Mouse (Mus musculus) C2C12 (cell line): Measurements from ENCODE around the gene Nfkbiz.

ENCODE experiments used
- CEBPB ChIP-seq: IDR thresholded peaks from one replicate; pipeline ENCODE4 v1.6.1; 2011; ENCODE audit warnings: low read depth, mild to moderate bottlenecking, control low read depth, moderate library complexity
- CTCF ChIP-seq: IDR thresholded peaks from one replicate; pipeline ENCODE4 v1.5.1; 2011; ENCODE audit not compliant: control insufficient read depth, insufficient read depth, insufficient read length
- MAX ChIP-seq: IDR thresholded peaks from one replicate; pipeline ENCODE4 v1.6.1; 2011; ENCODE audit warnings: mild to moderate bottlenecking, control low read depth
- MYOD1 ChIP-seq: IDR thresholded peaks from one replicate; pipeline ENCODE4 v1.6.1; 2011; ENCODE audit warnings: low read depth; ENCODE audit not compliant: control insufficient read depth, insufficient read length
- MYOG ChIP-seq: IDR thresholded peaks from one replicate; pipeline ENCODE4 v1.6.1; 2011; ENCODE audit not compliant: control insufficient read depth, insufficient read length; ENCODE audit errors: extremely low read depth
- USF1 ChIP-seq: IDR thresholded peaks from one replicate; pipeline ENCODE4 v1.6.1; 2011; ENCODE audit warnings: low read depth, mild to moderate bottlenecking, control low read depth, moderate library complexity

DNA sequence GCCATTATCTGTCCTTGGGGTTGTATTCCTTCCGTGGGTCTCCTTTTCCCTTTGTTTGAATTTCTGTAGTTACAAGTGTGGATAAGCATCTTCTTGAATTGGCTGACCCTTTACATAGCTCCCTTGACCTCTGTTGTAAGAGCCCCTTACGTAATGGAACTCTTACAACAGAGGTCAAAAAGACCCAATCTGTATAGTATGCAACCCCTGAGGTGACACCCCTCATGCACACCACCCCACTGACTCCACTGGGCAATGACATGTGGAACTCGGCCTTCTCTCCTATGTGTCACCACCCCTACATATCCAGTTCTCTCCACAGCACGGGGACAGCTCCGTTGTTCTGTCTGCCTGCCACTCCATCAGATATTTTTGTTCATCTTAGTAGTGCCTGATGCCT, 56.9 kb downstream of the Nfkbiz start:
- TF ChIP-seq USF1, result no peak
- no peak for TF ChIP-seq CTCF
- no peak for TF ChIP-seq MAX
- TF ChIP-seq MYOG, result no peak
- no peak for TF ChIP-seq MYOD1
- no peak for TF ChIP-seq CEBPB
